Mouse (Mus musculus): ENCODE results near the gene Ctbp1.

GRCm38 (mm10) chr5:33225673-33226072 is 49.1 kb downstream of the Ctbp1 start:
- no peak for TF ChIP-seq EP300 (IDR thresholded peaks at IDR 0.05)
- TF ChIP-seq CTCF (IDR thresholded peaks at IDR 0.05) = no peak

All from lung, postnatal 0 days (tissue).